Mouse (Mus musculus) kidney, adult 2 months (tissue): Measurements from ENCODE around the gene Cyp4f39.
"Not testable (repeated sequence)": the region's sequence is repeated elsewhere in the genome, so short reads cannot be mapped to it uniquely, and the experiment has no call there.

Experiments used
- CTCF ChIP-seq: fragments of 200-500 bp; conservative IDR thresholded peaks from 2 replicates; pipeline ENCODE4 v1.5.1; 2011; ENCODE audit warnings: low read depth, mild to moderate bottlenecking, control low read depth, low read length, moderate library complexity, mixed read lengths; ENCODE audit not compliant: insufficient read depth, insufficient read length
- POLR2A ChIP-seq: fragments of 200-500 bp; IDR thresholded peaks from one replicate; pipeline ENCODE4 v1.6.1; 2011; ENCODE audit warnings: low read depth, low read length, control low read depth

- not testable (repeated sequence) for TF ChIP-seq CTCF, POLR2A
Observed at GRCm38 (mm10) chr17:32532356-32532755, 79.8 kb downstream of the Cyp4f39 start.
